Mouse (Mus musculus) CH12.LX (cell line): ENCODE measurements around the gene Vps33b.

Experiments
- CTCF ChIP-seq, 2 experiments: IDR thresholded peaks in 1 of 2; conservative IDR thresholded peaks in 1 of 2; 2 replicates each; pipeline ENCODE4 v1.5.1; 2011 to 2012; ENCODE audit warnings: low read depth in 2 of 2, low read length in 2 of 2, improper control_type of control experiment in 1 of 2, inconsistent platforms in 1 of 2, mild to moderate bottlenecking in 1 of 2, moderate library complexity in 1 of 2
- EP300 ChIP-seq: IDR thresholded peaks from 2 replicates; pipeline ENCODE4 v1.6.1; 2011; ENCODE audit warnings: low read length, improper control_type of control experiment
- HCFC1 ChIP-seq: IDR thresholded peaks from 2 replicates; pipeline ENCODE4 v1.6.1; 2012; ENCODE audit warnings: low read depth, mild to moderate bottlenecking, inconsistent platforms, low read length, improper control_type of control experiment
- IRF4 ChIP-seq: IDR thresholded peaks from 2 replicates; pipeline ENCODE4 v1.6.1; 2014; ENCODE audit warnings: low read depth, mild to moderate bottlenecking, inconsistent platforms, low read length, improper control_type of control experiment
- JUN ChIP-seq: IDR thresholded peaks from 2 replicates; pipeline ENCODE4 v1.6.1; 2011; ENCODE audit warnings: low read depth, mild to moderate bottlenecking, low read length, improper control_type of control experiment, moderate library complexity; ENCODE audit not compliant: insufficient read depth
- MAX ChIP-seq: IDR thresholded peaks from 2 replicates; pipeline ENCODE4 v1.6.1; 2011; ENCODE audit warnings: low read length, improper control_type of control experiment
- MYC ChIP-seq: IDR thresholded peaks from 2 replicates; pipeline ENCODE4 v1.6.1; 2011; ENCODE audit warnings: low read depth, mild to moderate bottlenecking, improper control_type of control experiment, low read length
- POLR2A ChIP-seq: IDR thresholded peaks from 2 replicates; pipeline ENCODE4 v1.6.1; 2011; ENCODE audit warnings: low read depth, mild to moderate bottlenecking, improper control_type of control experiment, low read length
- SMC3 ChIP-seq: IDR thresholded peaks from 2 replicates; pipeline ENCODE4 v1.6.1; 2011; ENCODE audit warnings: low read depth, low read length, improper control_type of control experiment
- TCF12 ChIP-seq: IDR thresholded peaks from 2 replicates; pipeline ENCODE4 v1.6.1; 2014; ENCODE audit warnings: low read depth, mild to moderate bottlenecking, inconsistent platforms, low read length, improper control_type of control experiment
- USF2 ChIP-seq: conservative IDR thresholded peaks from 2 replicates; pipeline ENCODE4 v1.6.1; 2011; ENCODE audit warnings: low read depth, low read length, improper control_type of control experiment
- ZC3H11A ChIP-seq: IDR thresholded peaks from 2 replicates; pipeline ENCODE4 v1.6.1; 2012; ENCODE audit warnings: low read depth, mild to moderate bottlenecking, inconsistent platforms, low read length, improper control_type of control experiment

DNA sequence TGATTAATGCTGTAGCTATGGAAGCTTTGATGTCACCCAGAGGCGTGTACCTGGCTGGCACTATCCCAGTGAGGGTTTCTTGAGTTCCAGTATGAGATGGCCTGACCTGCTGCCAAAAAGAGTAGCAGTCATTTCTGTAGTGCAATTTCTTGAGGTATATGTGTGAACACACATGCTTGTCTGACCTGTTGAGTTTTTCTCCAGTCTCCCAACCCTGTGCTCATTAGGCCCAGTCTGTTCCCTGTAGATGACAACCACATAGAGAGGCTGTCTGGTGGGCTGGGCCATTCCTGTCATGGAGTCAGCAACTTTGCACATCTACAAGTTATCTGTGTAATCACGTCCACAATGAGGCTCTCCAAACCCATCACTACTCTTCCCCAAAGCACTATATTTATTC is 46.3 kb downstream of the Vps33b start:
- TF ChIP-seq CTCF (conservative IDR thresholded peaks at IDR 0.05 in 1 of 2, IDR thresholded peaks at IDR 0.05 in 1 of 2; ENCODE audit: low read depth in 2 of 2, low read length in 2 of 2) (no peak), JUN (no peak), USF2 (no peak), MAX (no peak), POLR2A (no peak), EP300 (no peak), ZC3H11A (no peak), IRF4 (no peak), TCF12 (no peak), SMC3 (no peak), MYC (no peak), HCFC1 (no peak)
